Mouse (Mus musculus) ES-CJ7 (cell line): ENCODE results near the gene Lingo1.

Source experiments
- DNase-seq: peaks from one replicate; pipeline ENCODE4 v3.0.0; 2011; ENCODE audit warnings: low read depth, low spot score

The Lingo1 gene

GRCm38 (mm10) chr9:56727703-56728684, 68.3 kb downstream of the Lingo1 start:
- no peak for DNase-seq

DNA sequence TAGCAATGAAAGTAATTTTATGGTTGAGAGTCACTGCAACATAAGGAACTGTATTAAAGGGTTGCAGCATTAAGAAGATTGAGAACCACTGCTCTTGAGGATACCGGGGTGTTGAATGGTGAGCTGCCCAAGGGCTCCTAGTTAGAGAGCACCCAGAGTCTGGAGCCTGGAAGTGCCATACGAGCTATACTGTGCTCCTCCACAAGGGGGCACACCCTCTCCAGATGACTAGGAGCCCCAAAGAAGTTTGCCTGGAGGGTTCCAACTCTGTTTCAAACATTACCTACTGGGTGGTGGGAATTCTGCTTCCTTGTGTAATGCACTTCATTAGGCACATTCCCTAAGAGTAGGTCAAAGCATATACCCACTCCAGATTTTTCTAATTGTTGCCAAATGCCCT, 70.5 kb downstream of the Lingo1 start:
- peak; percentile 40 for DNase-seq

- DNase-seq, result no peak
These were observed 74.0 kb downstream of the Lingo1 start for GRCm38 (mm10) chr9:56722089-56722825.

GRCm38 (mm10) chr9:56718984-56719383, 77.3 kb downstream of the Lingo1 start:
- DNase-seq, result no peak

DNA sequence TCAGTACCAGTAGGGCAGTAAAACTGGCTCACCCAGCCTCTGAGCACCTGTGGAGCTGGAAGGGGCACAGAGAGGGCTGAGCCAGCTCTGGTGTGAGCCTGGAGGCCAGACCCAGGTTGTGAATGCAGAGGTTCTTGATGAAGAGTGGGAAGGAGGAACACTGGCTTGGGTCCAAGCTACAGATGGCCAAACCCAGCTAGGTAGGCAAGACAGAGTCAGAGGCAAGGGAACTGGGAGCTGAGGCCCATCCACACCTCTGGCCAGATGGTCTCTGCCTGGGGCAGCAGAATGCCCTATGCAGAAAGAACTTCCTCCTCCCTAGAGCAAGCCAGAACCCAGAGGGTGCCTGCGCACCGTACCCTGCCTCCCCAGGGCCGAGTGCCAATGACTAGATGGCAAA, 79.7 kb downstream of the Lingo1 start:
- DNase-seq, result no peak

DNA sequence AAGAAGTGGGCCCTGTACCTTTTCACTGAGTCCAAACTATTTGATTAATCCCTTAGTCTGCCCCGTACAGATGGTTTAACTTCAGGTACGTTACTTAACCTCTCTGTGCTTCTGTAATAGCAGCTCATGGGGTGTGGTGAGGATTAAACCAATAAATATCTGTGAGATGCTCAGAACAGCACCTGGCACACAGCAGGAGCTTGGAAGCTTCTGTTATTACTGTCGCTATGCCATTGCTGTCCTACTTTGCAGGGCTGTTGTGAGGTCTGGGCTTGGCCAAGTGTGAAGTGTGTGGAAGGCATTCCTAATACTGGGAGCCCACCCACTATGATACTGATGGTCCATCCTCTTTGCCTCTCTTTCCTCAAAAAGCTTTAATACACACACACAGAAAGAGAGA, 80.2 kb downstream of the Lingo1 start:
- DNase-seq, result no peak

DNA sequence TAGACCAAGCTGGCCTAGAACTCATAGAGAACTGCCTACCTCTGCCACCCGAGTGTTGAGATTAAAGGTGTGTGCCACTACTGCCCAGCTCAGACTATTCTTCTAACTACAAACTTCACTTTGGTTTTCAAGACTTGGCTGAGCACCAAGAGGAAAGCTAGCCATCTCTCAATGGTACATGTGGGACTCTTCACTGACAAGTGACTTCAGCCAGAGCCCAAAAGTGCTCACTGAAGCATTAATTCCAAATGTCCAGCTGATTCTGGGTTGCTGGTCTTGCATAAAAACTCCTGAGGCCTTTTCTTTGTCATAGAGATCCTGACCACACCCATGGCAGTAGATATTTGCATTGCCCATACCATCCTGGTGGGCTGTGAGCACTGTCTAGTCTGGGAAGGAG, 81.9 kb downstream of the Lingo1 start:
- no peak for DNase-seq

DNA sequence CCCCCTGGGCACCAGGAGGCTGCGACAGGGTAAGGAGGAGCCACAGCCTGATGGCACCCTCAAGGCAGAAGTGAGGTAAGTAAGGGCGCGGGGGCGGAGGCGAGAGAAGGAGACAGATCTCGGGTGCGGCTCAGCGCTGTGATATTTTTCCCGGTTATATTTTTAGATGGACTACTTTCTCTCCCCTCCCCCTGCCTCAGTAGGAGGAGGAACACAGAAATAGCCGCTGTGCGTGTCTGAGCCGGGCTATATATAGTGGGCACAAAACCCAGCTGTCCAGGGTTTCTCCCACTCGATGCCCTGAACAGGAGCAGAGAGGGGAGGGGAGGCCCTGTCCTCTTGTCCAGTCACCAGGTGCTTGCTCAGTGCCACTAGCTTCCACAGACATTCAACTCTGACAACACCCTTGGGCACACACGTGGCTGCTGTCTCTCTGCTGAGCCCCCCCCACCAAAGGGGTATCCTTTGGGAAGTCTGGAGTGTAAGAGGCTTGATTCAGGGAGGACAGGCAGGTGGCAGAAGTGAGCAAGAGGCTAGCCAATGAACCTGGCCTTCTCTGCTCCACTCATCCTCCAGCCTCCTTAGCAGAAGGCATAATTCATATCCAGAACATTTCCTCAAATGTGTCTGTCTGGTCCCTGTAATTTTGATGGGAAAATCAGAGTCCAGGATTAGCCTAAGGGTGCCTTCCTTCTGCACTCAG, 83.5 kb downstream of the Lingo1 start:
- no peak for DNase-seq

DNA sequence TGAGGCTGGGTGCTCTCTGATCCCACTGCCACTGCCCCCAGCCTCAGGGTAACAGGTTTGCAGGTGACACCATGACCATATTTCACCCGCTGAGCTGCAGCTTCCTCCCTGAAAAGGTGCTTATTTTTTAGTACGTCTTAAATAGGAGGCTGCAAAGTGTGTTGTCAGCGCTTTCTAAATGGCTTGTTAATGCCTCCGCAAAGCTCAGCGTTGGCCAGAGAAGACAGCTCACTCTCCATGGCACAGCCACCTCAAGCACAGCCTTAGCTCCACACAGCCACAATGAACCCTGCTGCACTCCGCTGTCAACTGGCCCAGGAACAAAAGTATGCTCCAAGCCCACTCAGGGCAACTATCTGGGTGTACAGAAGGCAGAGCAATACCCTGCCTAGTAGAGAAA, 85.3 kb downstream of the Lingo1 start:
- no peak for DNase-seq

DNA sequence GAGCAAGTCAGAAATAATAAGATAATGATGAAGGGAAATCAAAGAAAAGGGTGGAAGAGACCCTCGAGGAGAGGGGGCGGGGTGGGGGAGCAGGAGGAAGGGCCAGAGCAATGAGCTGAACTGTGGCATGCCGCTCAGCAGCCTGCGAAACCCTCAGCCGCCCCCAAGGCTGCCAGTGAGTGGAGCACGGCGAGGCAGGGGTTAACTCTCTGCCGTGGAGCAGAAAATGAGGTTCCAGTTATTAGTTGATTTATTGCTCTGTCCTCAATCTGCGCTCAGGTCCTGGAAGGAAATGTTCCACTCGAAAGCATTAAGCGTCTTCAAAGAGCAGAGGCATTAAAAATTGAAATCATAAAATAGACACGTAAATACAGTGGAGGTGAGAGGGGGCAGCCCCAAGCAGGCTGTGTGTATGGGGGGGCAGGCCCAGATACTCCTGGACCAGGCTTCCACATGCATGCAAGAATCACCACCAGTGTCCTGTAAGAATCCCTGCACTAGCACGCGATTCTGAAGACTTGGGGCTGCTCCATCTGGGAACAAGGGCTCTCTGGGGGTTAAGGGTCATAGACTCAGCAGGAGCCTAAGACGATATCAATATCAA, 89.7 kb downstream of the Lingo1 start:
- no peak for DNase-seq

GRCm38 (mm10) chr9:56701394-56701793, 94.9 kb downstream of the Lingo1 start:
- DNase-seq, result no peak

DNA sequence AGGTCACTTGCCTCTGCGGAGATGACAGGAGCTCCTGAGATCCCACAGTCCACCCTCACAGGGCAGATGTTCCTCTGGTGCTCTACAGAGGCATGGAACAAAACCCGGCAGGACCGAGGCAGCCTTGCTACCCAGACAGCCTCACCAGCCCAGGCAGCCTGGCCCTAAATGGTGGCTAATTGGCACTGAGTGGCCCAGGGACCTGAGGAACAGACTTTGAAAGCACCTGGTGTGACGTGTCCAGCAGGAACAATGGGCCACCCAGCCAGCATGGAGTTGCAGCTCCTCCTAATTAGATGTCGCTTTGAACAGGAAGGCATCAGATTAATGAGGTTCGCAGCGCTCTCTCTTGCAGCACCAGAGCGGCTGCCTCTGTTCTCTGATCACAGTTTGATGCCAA, 95.4 kb downstream of the Lingo1 start:
- DNase-seq, result no peak

- no peak for DNase-seq
These were observed 97.4 kb downstream of the Lingo1 start for GRCm38 (mm10) chr9:56698715-56699370.

- DNase-seq, result no peak
These were observed 102.2 kb downstream of the Lingo1 start for GRCm38 (mm10) chr9:56694079-56694478.

DNA sequence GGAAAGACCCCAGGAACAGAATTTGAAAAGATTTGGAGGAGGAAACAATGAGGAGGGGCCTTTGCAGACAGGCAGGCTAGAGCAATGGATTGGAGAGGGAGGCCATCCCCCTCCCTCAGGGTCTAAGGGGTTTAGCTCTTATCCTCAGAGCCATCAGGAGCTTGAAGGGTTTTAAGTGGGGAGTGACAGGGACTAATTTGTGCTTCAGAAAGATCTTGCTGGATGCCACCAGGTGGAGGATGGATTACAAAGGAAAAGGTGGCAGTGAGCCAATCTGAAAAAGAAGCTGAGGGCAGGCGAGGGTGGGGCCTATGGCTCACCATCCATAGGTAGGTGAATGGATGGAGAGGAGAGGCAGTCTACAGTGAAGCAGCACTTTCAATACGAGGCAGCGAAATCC, 105.0 kb downstream of the Lingo1 start:
- no peak for DNase-seq

DNA sequence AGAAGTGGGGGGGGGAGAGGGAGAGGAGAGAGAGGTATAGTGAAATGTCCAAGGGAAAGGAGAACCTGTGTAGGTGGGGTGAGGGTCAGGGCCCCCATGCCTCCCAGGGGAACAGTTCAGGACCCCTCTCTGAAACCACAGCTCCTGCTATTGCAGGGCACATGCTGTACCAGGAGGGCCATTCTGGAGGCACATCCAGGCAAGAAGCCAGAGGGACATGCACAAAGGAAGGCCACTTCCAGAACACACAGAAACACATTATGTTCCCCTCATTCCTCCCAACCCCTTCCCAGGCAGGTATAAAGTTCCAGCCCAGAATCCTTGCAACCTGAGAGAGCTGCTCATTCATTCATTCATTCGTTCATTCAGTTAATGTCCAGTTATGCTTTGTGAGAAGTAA, 105.6 kb downstream of the Lingo1 start:
- DNase-seq, result no peak

GRCm38 (mm10) chr9:56687490-56687889, 108.8 kb downstream of the Lingo1 start:
- DNase-seq, result no peak

DNA sequence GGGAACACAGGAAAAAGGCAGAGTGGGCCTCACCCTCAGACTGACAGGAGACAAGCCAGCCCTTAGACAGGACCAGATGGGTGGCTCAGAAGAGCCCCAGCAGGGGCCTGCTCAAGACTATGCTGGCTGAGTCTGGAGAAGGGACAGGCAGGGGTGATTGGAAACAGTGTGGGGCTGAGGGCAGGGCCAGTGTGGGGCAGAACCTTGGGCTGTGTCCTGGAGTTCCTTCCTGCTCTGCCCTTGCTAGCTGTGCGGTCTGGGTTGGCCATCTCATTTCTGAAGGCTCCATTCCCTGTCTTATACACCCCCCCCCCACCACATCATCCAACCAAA, 109.2 kb downstream of the Lingo1 start:
- no peak for DNase-seq

GRCm38 (mm10) chr9:56686339-56687144, 109.7 kb downstream of the Lingo1 start:
- DNase-seq, result no peak

DNA sequence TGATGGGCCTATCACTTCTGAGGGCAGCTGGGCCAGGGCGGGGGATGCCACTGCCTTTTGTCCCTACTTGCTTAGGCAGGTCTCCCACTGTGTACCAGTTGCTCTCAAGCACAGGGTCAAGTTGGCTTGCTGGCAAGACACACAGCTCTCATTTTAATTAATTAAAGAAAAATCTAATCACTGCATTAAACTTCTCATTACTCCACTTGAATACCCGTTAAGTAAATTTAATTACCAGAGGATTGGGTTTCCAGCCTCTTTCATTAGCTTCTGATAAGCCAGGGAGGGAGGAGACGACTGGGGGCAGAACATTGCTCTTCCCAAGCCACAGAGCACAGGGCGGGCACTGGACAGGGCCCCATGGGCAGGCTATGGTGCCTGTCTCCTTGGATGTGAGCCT, 113.4 kb downstream of the Lingo1 start:
- DNase-seq, result no peak

GRCm38 (mm10) chr9:56681950-56682349, 114.3 kb downstream of the Lingo1 start:
- DNase-seq, result no peak
